Mouse (Mus musculus) hindbrain, embryonic 13.5 days (tissue): ENCODE measurements around the gene Sh3pxd2a. TPM values are rescaled to one million over a fixed set of nuclear protein-coding genes. Genes with fewer than 3 reads are reported as not detected.

Source experiments
- ATAC-seq: fragments of 200-750 bp; cut with Nextera tagmentation; 2 replicates; pipeline ENCODE4 v1.8.0; 2017; ENCODE audit warnings: moderate TSS enrichment; ENCODE audit not compliant: low FRiP score
- H3K27ac ChIP-seq: fragments of 300-500 bp; sonication (generic); 2 replicates; pipeline ENCODE4 v1.5.1; 2015; ENCODE audit warnings: inconsistent platforms, mild to moderate bottlenecking, moderate library complexity
- H3K27me3 ChIP-seq: fragments of 300-500 bp; sonication (generic); 2 replicates; pipeline ENCODE4 v1.6.1; 2015; ENCODE audit warnings: mild to moderate bottlenecking, inconsistent platforms
- H3K36me3 ChIP-seq: fragments of 300-500 bp; sonication (generic); 2 replicates; pipeline ENCODE4 v1.6.1; 2015; ENCODE audit warnings: mild to moderate bottlenecking, inconsistent platforms
- H3K4me1 ChIP-seq: fragments of 300-500 bp; sonication (generic); replicated peaks from 2 replicates; pipeline ENCODE4 v1.6.1; 2015; ENCODE audit warnings: inconsistent platforms
- H3K4me2 ChIP-seq: fragments of 300-500 bp; sonication (generic); 2 replicates; pipeline ENCODE4 v1.6.1; 2015; ENCODE audit warnings: inconsistent platforms, mild to moderate bottlenecking, moderate library complexity
- H3K4me3 ChIP-seq: fragments of 300-500 bp; sonication (generic); 2 replicates; pipeline ENCODE4 v1.5.1; 2015; ENCODE audit warnings: mild to moderate bottlenecking, inconsistent platforms
- H3K9ac ChIP-seq: fragments of 300-500 bp; sonication (generic); 2 replicates; pipeline ENCODE4 v1.6.1; 2015; ENCODE audit warnings: mild to moderate bottlenecking, inconsistent platforms
- H3K9me3 ChIP-seq: fragments of 300-500 bp; sonication (generic); 2 replicates; pipeline ENCODE4 v1.6.1; 2016; ENCODE audit warnings: inconsistent platforms
- WGBS: fragments of 180-500 bp; shearing (Covaris S2); methylation state at CpG from one replicate; pipeline ENCODE4 v1.1.7; 2015; 5-methylcytosine and 5-hydroxymethylcytosine counted together
- polyA plus RNA-seq: library from polyadenylated mRNA; unstranded; fragments of >200 nt; fragmentation: Nextera tagmentation; extraction: Ambion mirVana; gene quantifications from 2 replicates; pipeline ENCODE4 v1.2.1, GENCODE M21; 2015

The Sh3pxd2a gene
- polyA plus RNA-seq, 1 experiment from 2014 or later, result 2.1 TPM

GRCm38 (mm10) chr19:47279372-47279771, 184.8 kb downstream of the Sh3pxd2a start:
- 91% methylated on average over 4 of the region's 4 CpGs for WGBS
- Histone ChIP-seq H3K27me3 (no peaks in the 10 kb centered on the region), H3K36me3 (peaks cover 23% of the 10 kb centered on the region), H3K9ac (no peak overlapping the region), H3K4me2 (no peak overlapping the region), H3K27ac (no peak overlapping the region), H3K4me3 (no peak overlapping the region), H3K9me3 (no peaks in the 10 kb centered on the region), H3K4me1 (peaks cover 5% of the 10 kb centered on the region; the same call in 1 of the 2 replicates)
- no peak for ATAC-seq

- H3K36me3 ChIP-seq, result peaks cover 42% of the 10 kb centered on the region
- no peak overlapping the region for H3K4me2 ChIP-seq
- no peak overlapping the region for H3K27ac ChIP-seq
- H3K9ac ChIP-seq, result no peak overlapping the region
- ATAC-seq, result no peak
- no peaks in the 10 kb centered on the region for H3K9me3 ChIP-seq
- 87% methylated on average over 6 of the region's 6 CpGs for WGBS
- H3K4me3 ChIP-seq, result no peak overlapping the region
- no peaks in the 10 kb centered on the region for H3K27me3 ChIP-seq
- no peaks in the 10 kb centered on the region; the same call in 1 of the 2 replicates for H3K4me1 ChIP-seq
Observed at GRCm38 (mm10) chr19:47276730-47277129, 187.5 kb downstream of the Sh3pxd2a start.

- no peak overlapping the region for H3K27ac ChIP-seq
- H3K4me3 ChIP-seq, result no peak overlapping the region
- no peaks in the 10 kb centered on the region for H3K27me3 ChIP-seq
- WGBS, result 86% methylated on average over 9 of the region's 9 CpGs
- H3K9ac ChIP-seq, result no peak overlapping the region
- H3K36me3 ChIP-seq, result peaks cover 55% of the 10 kb centered on the region
- no peak overlapping the region for H3K4me2 ChIP-seq
- no peaks in the 10 kb centered on the region for H3K4me1 ChIP-seq
- ATAC-seq, result no peak
- H3K9me3 ChIP-seq, result no peaks in the 10 kb centered on the region
Observed at GRCm38 (mm10) chr19:47270520-47270919, 193.7 kb downstream of the Sh3pxd2a start.

- no peak overlapping the region for H3K4me3 ChIP-seq
- no peaks in the 10 kb centered on the region for H3K27me3 ChIP-seq
- H3K4me1 ChIP-seq, result peaks cover under 1% of the 10 kb centered on the region; the same call in 1 of the 2 replicates
- 48% methylated on average over 8 of the region's 8 CpGs for WGBS
- H3K4me2 ChIP-seq, result no peak overlapping the region
- no peaks in the 10 kb centered on the region for H3K9me3 ChIP-seq
- no peak for ATAC-seq
- peaks cover 55% of the 10 kb centered on the region for H3K36me3 ChIP-seq
- H3K9ac ChIP-seq, result no peak overlapping the region
- H3K27ac ChIP-seq, result no peak overlapping the region
Observed at GRCm38 (mm10) chr19:47269729-47270128, 194.5 kb downstream of the Sh3pxd2a start.

DNA sequence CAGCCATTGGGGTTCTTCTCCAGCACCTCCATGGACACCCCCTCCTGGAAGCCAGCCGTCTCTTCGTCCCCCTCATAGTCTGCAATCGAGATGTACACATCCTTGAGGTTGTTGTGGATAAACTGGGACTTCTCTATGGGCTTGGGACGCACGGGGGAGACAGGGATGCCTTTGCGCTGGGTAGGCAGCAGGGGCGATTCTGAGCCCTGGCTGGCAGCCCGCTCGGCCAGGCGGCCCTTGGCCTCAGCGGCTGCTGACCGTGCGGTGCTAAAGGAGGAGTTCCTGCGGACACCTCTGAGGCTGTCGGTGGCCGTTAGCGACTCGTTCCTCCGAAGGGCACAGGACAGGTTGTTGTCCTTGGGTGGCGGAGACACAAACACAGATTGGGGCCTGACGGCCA, 197.1 kb downstream of the Sh3pxd2a start:
- Histone ChIP-seq H3K4me3 (no peak overlapping the region), H3K9ac (no peak overlapping the region), H3K27me3 (no peaks in the 10 kb centered on the region), H3K36me3 (peaks cover 34% of the 10 kb centered on the region), H3K4me2 (no peak overlapping the region), H3K9me3 (no peaks in the 10 kb centered on the region), H3K27ac (no peak overlapping the region), H3K4me1 (peaks cover 4% of the 10 kb centered on the region; the same call in 1 of the 2 replicates)
- no peak for ATAC-seq
- WGBS, result 91% methylated on average over 21 of the region's 21 CpGs

DNA sequence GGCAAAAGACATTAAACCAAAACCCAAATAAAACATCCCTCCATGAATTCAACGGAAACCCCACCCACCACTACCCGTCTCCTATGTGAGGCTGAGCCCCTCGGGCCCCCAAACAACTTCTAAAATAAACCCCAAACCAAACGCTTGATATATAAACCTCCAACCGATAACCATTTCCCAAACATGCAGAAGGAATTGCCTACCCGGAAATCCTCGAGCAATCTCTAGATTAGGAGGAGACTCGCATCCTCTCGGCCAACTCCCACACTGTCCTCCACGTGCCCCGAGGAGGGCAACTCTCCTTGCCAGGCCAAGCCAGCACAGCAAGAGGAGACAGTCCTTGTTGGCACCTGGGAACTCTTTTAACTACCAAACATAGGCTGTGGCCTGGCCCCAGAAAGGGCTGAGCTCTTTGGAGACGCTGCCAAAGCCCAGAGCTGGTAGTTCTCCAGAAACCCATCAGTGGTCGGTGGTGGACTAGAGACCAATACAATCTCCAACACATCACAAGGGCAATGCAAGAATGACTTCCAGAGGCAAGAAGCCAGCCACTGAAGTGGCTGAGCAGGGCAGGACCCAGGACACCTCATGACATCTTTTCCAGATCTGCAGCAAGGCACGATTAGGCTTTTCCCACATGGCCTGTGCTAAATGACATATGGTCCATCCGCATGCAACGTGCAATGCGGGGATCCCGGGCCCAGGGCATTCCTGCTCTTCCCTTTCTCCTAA, 198.0 kb downstream of the Sh3pxd2a start:
- H3K4me2 ChIP-seq, result no peak overlapping the region
- peaks cover 31% of the 10 kb centered on the region for H3K36me3 ChIP-seq
- peaks cover 4% of the 10 kb centered on the region; the same call in 1 of the 2 replicates for H3K4me1 ChIP-seq
- H3K4me3 ChIP-seq, result no peak overlapping the region
- no peak overlapping the region for H3K9ac ChIP-seq
- ATAC-seq, result no peak
- no peak overlapping the region for H3K27ac ChIP-seq
- 90% methylated on average over 18 of the region's 18 CpGs for WGBS
- H3K27me3 ChIP-seq, result no peaks in the 10 kb centered on the region
- H3K9me3 ChIP-seq, result no peaks in the 10 kb centered on the region

DNA sequence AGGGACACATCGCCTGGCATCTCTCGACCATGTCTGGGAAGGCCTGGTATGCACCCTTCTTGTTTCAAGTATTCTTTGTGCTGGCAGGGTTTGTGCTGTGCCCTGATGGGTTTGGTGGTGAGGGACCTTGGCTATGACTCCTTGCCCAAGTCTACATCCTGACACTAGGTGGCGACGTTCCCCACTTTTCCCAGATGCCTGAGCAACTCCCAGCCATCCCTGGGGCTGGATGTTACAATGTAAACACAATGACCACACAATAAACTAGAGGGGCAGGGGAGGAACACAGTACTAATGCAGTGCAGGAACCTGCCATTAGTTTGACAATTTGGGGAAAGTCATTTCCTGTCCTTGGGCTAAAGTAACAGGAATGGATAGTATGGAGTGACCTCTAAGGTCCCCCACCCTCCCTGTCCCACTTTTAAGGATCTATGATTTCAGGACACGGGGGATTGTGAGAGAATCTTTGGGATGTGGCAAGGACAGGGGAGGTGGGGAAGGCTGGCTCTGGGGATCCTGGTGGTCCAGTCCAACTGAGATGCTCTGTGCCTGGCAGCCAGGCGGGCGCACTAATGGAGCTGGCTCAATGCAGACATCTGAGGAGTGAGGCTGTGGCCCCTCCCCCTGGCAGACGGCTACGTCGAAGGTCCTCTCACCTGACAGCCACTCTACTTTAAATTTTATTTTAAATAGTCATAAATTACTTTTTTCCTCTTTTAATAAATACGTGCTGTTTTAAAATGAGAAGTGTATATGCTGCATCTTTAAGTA, 199.7 kb downstream of the Sh3pxd2a start:
- WGBS, result 48% methylated on average over 11 of the region's 11 CpGs
- H3K27ac ChIP-seq, result no peak overlapping the region
- ATAC-seq, result peak; percentile 52
- H3K9ac ChIP-seq, result no peak overlapping the region
- H3K4me3 ChIP-seq, result no peak overlapping the region
- peaks cover 4% of the 10 kb centered on the region; the same call in 1 of the 2 replicates for H3K4me1 ChIP-seq
- no peaks in the 10 kb centered on the region for H3K27me3 ChIP-seq
- no peaks in the 10 kb centered on the region for H3K9me3 ChIP-seq
- no peak overlapping the region for H3K4me2 ChIP-seq
- H3K36me3 ChIP-seq, result peaks cover 30% of the 10 kb centered on the region

GRCm38 (mm10) chr19:47263621-47264020, 200.6 kb downstream of the Sh3pxd2a start:
- no peak overlapping the region for H3K4me3 ChIP-seq
- H3K9me3 ChIP-seq, result no peaks in the 10 kb centered on the region
- no peak for ATAC-seq
- peaks cover 24% of the 10 kb centered on the region for H3K36me3 ChIP-seq
- H3K4me1 ChIP-seq, result peaks cover 4% of the 10 kb centered on the region; the same call in 1 of the 2 replicates
- 92% methylated on average over 8 of the region's 8 CpGs for WGBS
- no peak overlapping the region for H3K9ac ChIP-seq
- H3K27me3 ChIP-seq, result no peaks in the 10 kb centered on the region
- no peak overlapping the region for H3K4me2 ChIP-seq
- H3K27ac ChIP-seq, result no peak overlapping the region

DNA sequence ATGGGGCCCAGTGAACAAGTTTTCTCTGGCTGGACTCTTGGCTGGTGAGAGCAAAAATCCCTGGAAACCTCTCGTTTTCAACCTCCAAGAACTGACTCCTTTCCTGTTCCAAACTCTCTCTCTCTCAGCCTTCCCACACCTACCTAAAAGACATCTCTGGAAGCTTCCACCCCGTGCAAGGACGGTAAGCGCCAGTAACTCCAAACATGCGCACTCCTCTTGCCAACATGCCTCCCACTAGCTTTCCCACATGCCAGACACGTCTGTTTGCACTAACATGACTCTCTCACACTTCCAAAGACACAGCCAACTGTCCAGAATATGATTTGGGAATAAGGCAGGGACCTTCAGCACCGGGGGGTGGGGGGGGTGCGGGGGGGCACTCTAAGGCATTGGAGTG, 203.0 kb downstream of the Sh3pxd2a start:
- Histone ChIP-seq H3K9me3 (no peaks in the 10 kb centered on the region), H3K9ac (no peak overlapping the region), H3K4me2 (no peak overlapping the region), H3K4me1 (peaks cover 4% of the 10 kb centered on the region; the same call in 1 of the 2 replicates), H3K27me3 (peaks cover 14% of the 10 kb centered on the region; the same call in 1 of the 2 replicates), H3K27ac (no peak overlapping the region), H3K36me3 (peaks cover under 1% of the 10 kb centered on the region; the same call in 1 of the 2 replicates), H3K4me3 (no peak overlapping the region)
- ATAC-seq, result no peak
- 85% methylated on average over 8 of the region's 8 CpGs for WGBS

DNA sequence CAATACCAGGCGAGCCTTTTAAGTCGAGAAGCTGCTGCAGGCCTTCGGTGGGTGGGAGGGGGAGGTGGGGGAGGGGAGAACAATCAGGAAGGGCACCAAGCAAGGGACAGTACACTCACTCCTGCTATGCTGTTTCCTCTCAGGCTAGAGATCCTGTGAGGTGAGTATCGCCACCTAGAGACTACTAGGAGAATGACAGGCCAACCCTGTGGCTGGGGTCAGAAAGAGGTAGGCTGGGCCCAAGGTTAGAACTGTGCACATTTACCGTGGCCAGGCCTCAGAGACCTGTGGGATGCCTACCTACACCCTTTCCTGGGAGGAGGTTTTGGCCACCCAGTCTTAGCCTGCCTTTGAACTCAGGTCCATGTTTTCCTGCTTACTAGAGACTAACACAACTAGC, 204.6 kb downstream of the Sh3pxd2a start:
- Histone ChIP-seq H3K9ac (no peak overlapping the region), H3K27ac (no peak overlapping the region), H3K4me2 (no peak overlapping the region), H3K4me1 (peaks cover 2% of the 10 kb centered on the region; the same call in 1 of the 2 replicates), H3K9me3 (no peaks in the 10 kb centered on the region), H3K27me3 (peaks cover 26% of the 10 kb centered on the region), H3K4me3 (no peak overlapping the region), H3K36me3 (no peaks in the 10 kb centered on the region)
- 0 out of 2 replicates have a peak, but pooled peaks have one; percentile 18 for ATAC-seq
- 5% methylated on average over 5 of the region's 5 CpGs for WGBS

DNA sequence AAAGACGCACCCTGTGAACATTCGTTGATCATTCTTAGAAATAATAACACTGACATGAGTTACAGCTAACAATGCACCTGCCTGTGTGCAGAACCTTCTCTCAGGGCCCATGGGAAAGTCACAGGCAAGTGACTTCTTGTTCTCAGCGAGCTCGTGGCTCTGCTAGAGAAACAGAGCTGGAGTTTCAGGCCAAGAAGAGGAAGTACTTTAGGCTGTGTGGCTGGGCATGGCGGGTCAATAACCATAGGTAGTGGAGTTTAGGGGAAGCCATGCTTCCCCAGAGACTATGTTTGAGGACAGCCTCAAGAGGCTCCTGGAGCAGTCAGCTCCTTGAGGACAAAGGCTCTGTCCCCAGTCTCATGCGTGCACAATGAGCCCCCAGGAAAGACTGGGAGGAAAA, 208.3 kb downstream of the Sh3pxd2a start:
- no peak for ATAC-seq
- no peaks in the 10 kb centered on the region for H3K36me3 ChIP-seq
- H3K9ac ChIP-seq, result no peak overlapping the region
- no peak overlapping the region for H3K4me3 ChIP-seq
- 82% methylated on average over 6 of the region's 6 CpGs for WGBS
- H3K27me3 ChIP-seq, result peaks cover 62% of the 10 kb centered on the region
- no peak overlapping the region for H3K27ac ChIP-seq
- H3K9me3 ChIP-seq, result no peaks in the 10 kb centered on the region
- H3K4me2 ChIP-seq, result no peak overlapping the region
- H3K4me1 ChIP-seq, result peaks cover 12% of the 10 kb centered on the region

GRCm38 (mm10) chr19:47255036-47255435, 209.2 kb downstream of the Sh3pxd2a start:
- H3K27me3 ChIP-seq, result peaks cover 69% of the 10 kb centered on the region
- H3K4me2 ChIP-seq, result no peak overlapping the region
- H3K9me3 ChIP-seq, result no peaks in the 10 kb centered on the region
- H3K27ac ChIP-seq, result no peak overlapping the region
- 75% methylated on average over 2 of the region's 2 CpGs for WGBS
- no peak overlapping the region for H3K4me3 ChIP-seq
- ATAC-seq, result no peak
- peaks cover 12% of the 10 kb centered on the region for H3K4me1 ChIP-seq
- no peak overlapping the region for H3K9ac ChIP-seq
- no peaks in the 10 kb centered on the region for H3K36me3 ChIP-seq
